ENCODE assay signal across 13 mouse cellular contexts in the genomic region with DNA sequence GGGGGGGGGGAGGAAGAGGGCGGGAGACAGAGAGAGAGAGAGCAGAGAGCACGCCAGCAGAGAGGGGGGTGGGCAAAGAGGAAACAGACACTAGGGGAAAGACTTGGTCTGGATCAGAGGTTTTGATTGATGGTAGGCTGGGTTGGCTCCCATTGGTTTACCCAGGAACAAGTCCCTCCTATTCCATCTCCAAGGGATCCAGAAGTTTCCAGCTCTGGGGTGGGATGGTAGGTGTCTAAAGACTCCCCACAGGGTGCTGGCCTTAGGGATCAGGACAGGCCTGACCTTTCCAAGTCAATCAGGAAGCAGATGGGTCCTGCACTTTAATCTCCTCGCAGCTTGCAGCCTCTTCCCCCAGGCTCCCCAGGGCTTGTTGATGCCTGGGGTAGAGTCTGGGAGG. TPM values are rescaled to one million over a fixed set of nuclear protein-coding genes. Genes with fewer than 3 reads are reported as not detected.
DNase-seq lines count a peak whose midpoint lies in the region; ATAC-seq and TF ChIP-seq lines count a peak whose summit lies in the region.
"Had no signal": no experiment of that assay in that cellular context is flagged by ENCODE, and none has a peak within 500 bp of the region (broad histone marks: within the 10 kb centered on the region; RNA-seq: fewer than 3 reads in every experiment).

No protein-coding gene starts in this region.

- peaks cover 15% of the 10 kb centered on the region for H3K4me1 ChIP-seq in kidney, embryonic 16.5 days (ENCODE audit: insufficient read depth, low read length)
- peaks cover 4% of the 10 kb centered on the region; the same call in 1 of the 2 replicates for H3K4me1 ChIP-seq in stomach, embryonic 16.5 days (ENCODE audit: control insufficient read depth, insufficient read depth, low read length)
- H3K4me1 ChIP-seq in stomach, postnatal 0 days (replicated peaks; ENCODE audit: control insufficient read depth, insufficient read depth): no peaks in the 10 kb centered on the region

- no peak overlapping the region for H3K27ac ChIP-seq in kidney, embryonic 16.5 days (ENCODE audit: low read length)
- H3K27ac ChIP-seq in stomach, embryonic 16.5 days (ENCODE audit: low read length): no peak overlapping the region
- no peak overlapping the region for H3K27ac ChIP-seq in stomach, postnatal 0 days (replicated peaks)
- H3K27ac ChIP-seq: forebrain, embryonic 10.5 days; hindbrain, embryonic 14.5 days had no signal

- peak; percentile 50; the same call in 1 of the 2 replicates for ATAC-seq in kidney, embryonic 16.5 days (ENCODE audit: low FRiP score, low TSS enrichment)
- peak; percentile 18; the same call in 1 of the 2 replicates for ATAC-seq in stomach, embryonic 16.5 days (ENCODE audit: insufficient read depth, low FRiP score)
- no peak; the same call in 1 of the 2 replicates for ATAC-seq in stomach, postnatal 0 days (ENCODE audit: low FRiP score, low TSS enrichment)

- H3K4me3 ChIP-seq in kidney, embryonic 16.5 days (ENCODE audit: low read length): no peak overlapping the region
- no peak overlapping the region for H3K4me3 ChIP-seq in stomach, embryonic 16.5 days (replicated peaks; ENCODE audit: low read length)
- H3K4me3 ChIP-seq in stomach, postnatal 0 days (ENCODE audit: low read depth, low read length): no peak overlapping the region
- H3K4me3 ChIP-seq: forebrain, embryonic 10.5 days had no signal

- no peaks in the 10 kb centered on the region for H3K27me3 ChIP-seq in kidney, embryonic 16.5 days (ENCODE audit: insufficient read depth, low read length)
- H3K27me3 ChIP-seq in stomach, embryonic 16.5 days (ENCODE audit: control insufficient read depth, insufficient read depth, low read length): no peaks in the 10 kb centered on the region
- no peaks in the 10 kb centered on the region for H3K27me3 ChIP-seq in stomach, postnatal 0 days (ENCODE audit: control insufficient read depth, insufficient read depth, low read length)

- WGBS in kidney, embryonic 16.5 days: 7% methylated on average over 2 of the region's 3 CpGs
- WGBS in stomach, embryonic 16.5 days: 20% methylated on average over 2 of the region's 3 CpGs
- WGBS in stomach, postnatal 0 days: 12% methylated on average over 2 of the region's 3 CpGs

- no peaks in the 10 kb centered on the region for H3K36me3 ChIP-seq in kidney, embryonic 16.5 days (ENCODE audit: insufficient read depth, low read length)
- no peaks in the 10 kb centered on the region for H3K36me3 ChIP-seq in stomach, embryonic 16.5 days (ENCODE audit: control insufficient read depth, insufficient read depth, low read length)
- no peaks in the 10 kb centered on the region for H3K36me3 ChIP-seq in stomach, postnatal 0 days (ENCODE audit: control insufficient read depth, insufficient read depth, low read length)

- DNase-seq in embryo, embryonic 10.5 days (ENCODE audit: low spot score): peak; percentile 46
- DNase-seq in embryo, embryonic 9.5 days (ENCODE audit: extremely low spot score): no peak
- no peak for DNase-seq in kidney, adult 9 months
- no peak for DNase-seq in stomach, postnatal 0 days (ENCODE audit: low spot score)
- peak; percentile 52 for DNase-seq in yolk sac, embryonic 10.5 days (ENCODE audit: low spot score)
- no peak for DNase-seq in frontal cortex, postnatal 10 days (ENCODE audit: low spot score in 2 of 2)
- DNase-seq: layer of hippocampus, adult 9-11 months had no signal

- no peak for TF ChIP-seq CTCF in stomach, postnatal 0 days (IDR thresholded peaks at IDR 0.05; ENCODE audit: low read depth)

- no peak overlapping the region for H3K9ac ChIP-seq in kidney, embryonic 16.5 days (replicated peaks; ENCODE audit: low read length)
- no peak overlapping the region for H3K9ac ChIP-seq in stomach, embryonic 16.5 days (ENCODE audit: low read length)
- H3K9ac ChIP-seq in stomach, postnatal 0 days (ENCODE audit: low read length): no peak overlapping the region
- H3K9ac ChIP-seq: hindbrain, embryonic 14.5 days had no signal

- H3K4me2 ChIP-seq in kidney, embryonic 16.5 days (replicated peaks; ENCODE audit: low read depth, low read length): no peak overlapping the region
- H3K4me2 ChIP-seq in stomach, embryonic 16.5 days (ENCODE audit: low read depth, low read length): no peak overlapping the region
- H3K4me2 ChIP-seq in stomach, postnatal 0 days (replicated peaks; ENCODE audit: low read depth): no peak overlapping the region
- H3K4me2 ChIP-seq: hindbrain, embryonic 14.5 days had no signal

- no peak for TF ChIP-seq EP300 in stomach, postnatal 0 days (optimal IDR thresholded peaks at IDR 0.05)

- H3K9me3 ChIP-seq in kidney, embryonic 16.5 days (ENCODE audit: low read length): no peaks in the 10 kb centered on the region
- no peaks in the 10 kb centered on the region for H3K9me3 ChIP-seq in stomach, embryonic 16.5 days (replicated peaks; ENCODE audit: control insufficient read depth, low read length)
- no peaks in the 10 kb centered on the region for H3K9me3 ChIP-seq in stomach, postnatal 0 days (ENCODE audit: control insufficient read depth, low read length)
- H3K9me3 ChIP-seq: forebrain, embryonic 10.5 days; G1E had no signal

RNA-seq across cellular contexts. Expression of gene Gpr4, which starts 5.6 kb away (rescaled TPM):
- polyA plus RNA-seq in kidney, embryonic 16.5 days (2015; fragmentation: Nextera tagmentation; extraction: Ambion mirVana): 4.0 and 4.3 TPM in 2 replicates
- 1.4 and 1.7 TPM in 2 replicates for polyA plus RNA-seq in stomach, embryonic 16.5 days (2015; fragmentation: Nextera tagmentation; extraction: Ambion mirVana)
- 0.85 and 1.3 TPM in 2 replicates for polyA plus RNA-seq in stomach, postnatal 0 days (2015; fragmentation: Nextera tagmentation; extraction: Ambion mirVana)

RNA-seq across cellular contexts. Expression of gene Opa3, which starts 10.2 kb away (rescaled TPM):
- polyA plus RNA-seq in kidney, embryonic 16.5 days (2015; fragmentation: Nextera tagmentation; extraction: Ambion mirVana): 42.9 and 44.6 TPM in 2 replicates
- polyA plus RNA-seq in stomach, embryonic 16.5 days (2015; fragmentation: Nextera tagmentation; extraction: Ambion mirVana): 33.0 and 34.5 TPM in 2 replicates
- 20.3 and 20.7 TPM in 2 replicates for polyA plus RNA-seq in stomach, postnatal 0 days (2015; fragmentation: Nextera tagmentation; extraction: Ambion mirVana)

RNA-seq across cellular contexts. Expression of gene Eml2, which starts 41.7 kb away (rescaled TPM):
- 12.0 and 14.5 TPM in 2 replicates for polyA plus RNA-seq in kidney, embryonic 16.5 days (2015; fragmentation: Nextera tagmentation; extraction: Ambion mirVana)
- 10.9 and 11.4 TPM in 2 replicates for polyA plus RNA-seq in stomach, embryonic 16.5 days (2015; fragmentation: Nextera tagmentation; extraction: Ambion mirVana)
- 8.4 and 8.8 TPM in 2 replicates for polyA plus RNA-seq in stomach, postnatal 0 days (2015; fragmentation: Nextera tagmentation; extraction: Ambion mirVana)

RNA-seq across cellular contexts. Expression of gene Gipr, which starts 52.0 kb away (rescaled TPM):
- 0.37 and 0.60 TPM in 2 replicates for polyA plus RNA-seq in kidney, embryonic 16.5 days (2015; fragmentation: Nextera tagmentation; extraction: Ambion mirVana)
- polyA plus RNA-seq in stomach, embryonic 16.5 days (2015; fragmentation: Nextera tagmentation; extraction: Ambion mirVana): 1.6 and 2.4 TPM in 2 replicates
- polyA plus RNA-seq in stomach, postnatal 0 days (2015; fragmentation: Nextera tagmentation; extraction: Ambion mirVana): 0.22 and 0.27 TPM in 2 replicates
- polyA plus RNA-seq: liver, adult 2 months had no signal

RNA-seq across cellular contexts. Expression of gene Vasp, which starts 53.7 kb away (rescaled TPM):
- 81.0 and 86.9 TPM in 2 replicates for polyA plus RNA-seq in kidney, embryonic 16.5 days (2015; fragmentation: Nextera tagmentation; extraction: Ambion mirVana)
- polyA plus RNA-seq in stomach, embryonic 16.5 days (2015; fragmentation: Nextera tagmentation; extraction: Ambion mirVana): 77.8 and 85.6 TPM in 2 replicates
- 108 and 120 TPM in 2 replicates for polyA plus RNA-seq in stomach, postnatal 0 days (2015; fragmentation: Nextera tagmentation; extraction: Ambion mirVana)

Comparison
In these comparisons a context has a peak if more than half of its experiments do, and no peak if none do; other contexts are left out.
1. DNase-seq: peak in embryo, embryonic 10.5 days (single experiment) and yolk sac, embryonic 10.5 days (single experiment); none in embryo, embryonic 9.5 days (single experiment), kidney, adult 9 months (single experiment), stomach, postnatal 0 days (single experiment) and frontal cortex, postnatal 10 days (0 of 2).